Mouse (Mus musculus) myocyte (in vitro differentiated cells): ENCODE results near the gene Sult4a1.

Experiments used
- CEBPB ChIP-seq: IDR thresholded peaks from 2 replicates; pipeline ENCODE4 v1.6.1; 2011; ENCODE audit warnings: mild to moderate bottlenecking, moderate library complexity; ENCODE audit not compliant: poor library complexity, insufficient read depth, severe bottlenecking
- E2F4 ChIP-seq: IDR thresholded peaks from one replicate; pipeline ENCODE4 v1.6.1; 2011; ENCODE audit warnings: mild to moderate bottlenecking, control low read depth, moderate library complexity; ENCODE audit not compliant: insufficient read depth
- MAX ChIP-seq: IDR thresholded peaks from one replicate; pipeline ENCODE4 v1.6.1; 2011; ENCODE audit warnings: low read depth, mild to moderate bottlenecking, control low read depth
- MYOG ChIP-seq, 3 experiments: IDR thresholded peaks; one replicate each; pipeline ENCODE4 v1.6.1; 2011; ENCODE audit warnings: control low read depth in 2 of 3, low read depth in 2 of 3, mild to moderate bottlenecking in 2 of 3; ENCODE audit not compliant: insufficient read length in 2 of 3, control insufficient read depth in 1 of 3, insufficient read depth in 1 of 3
- POLR2A ChIP-seq: IDR thresholded peaks from one replicate; pipeline ENCODE4 v1.6.1; 2011; ENCODE audit warnings: low read depth, mild to moderate bottlenecking, control low read depth, moderate library complexity; ENCODE audit not compliant: insufficient read length
- POLR2AphosphoS2 ChIP-seq: IDR thresholded peaks from one replicate; pipeline ENCODE4 v1.6.1; 2011; ENCODE audit warnings: low read depth, control low read depth; ENCODE audit not compliant: insufficient read length
- REST ChIP-seq: IDR thresholded peaks from one replicate; pipeline ENCODE4 v1.6.1; 2011; ENCODE audit warnings: mild to moderate bottlenecking, control low read depth, moderate library complexity; ENCODE audit not compliant: insufficient read depth, insufficient read length
- SRF ChIP-seq: IDR thresholded peaks from one replicate; pipeline ENCODE4 v1.6.1; 2011; ENCODE audit warnings: low read depth; ENCODE audit not compliant: control insufficient read depth, insufficient read length
- TCF12 ChIP-seq: IDR thresholded peaks from one replicate; pipeline ENCODE4 v1.6.1; 2011; ENCODE audit warnings: mild to moderate bottlenecking, control low read depth; ENCODE audit not compliant: poor library complexity, insufficient read depth, severe bottlenecking
- TCF3 ChIP-seq: IDR thresholded peaks from one replicate; pipeline ENCODE4 v1.6.1; 2011; ENCODE audit warnings: low read depth, control low read depth; ENCODE audit not compliant: insufficient read length

GRCm38 (mm10) chr15:84104626-84105025 is 928 bp downstream of the Sult4a1 start:
- no peak for TF ChIP-seq CEBPB
- TF ChIP-seq TCF12, result no peak
- TF ChIP-seq E2F4, result no peak
- no peak for TF ChIP-seq POLR2A
- no peak for TF ChIP-seq MYOG (IDR thresholded peaks at IDR 0.05; ENCODE audit: control insufficient read depth in 1 of 3, insufficient read depth in 1 of 3, insufficient read length in 2 of 3, low read depth in 2 of 3)
- no peak for TF ChIP-seq TCF3
- TF ChIP-seq MAX, result no peak
- TF ChIP-seq POLR2AphosphoS2, result no peak
- no peak for TF ChIP-seq REST
- TF ChIP-seq SRF, result no peak
